Mouse (Mus musculus): ENCODE data around the gene Olfr827. TPM values are rescaled to one million over a fixed set of nuclear protein-coding genes. Genes with fewer than 3 reads are reported as not detected.

The Olfr827 gene
- polyA plus RNA-seq, 1 experiment from 2014 or later, result not detected

GRCm38 (mm10) chr10:130165196-130165595 is 49.0 kb downstream of the Olfr827 start:
- no peaks in the 10 kb centered on the region for H3K4me1 ChIP-seq
- H3K27me3 ChIP-seq (replicated peaks), result no peaks in the 10 kb centered on the region
- H3K9me3 ChIP-seq, result no peaks in the 10 kb centered on the region
- no peak overlapping the region for H3K9ac ChIP-seq
- H3K4me2 ChIP-seq, result no peak overlapping the region
- no peak overlapping the region for H3K27ac ChIP-seq (replicated peaks)
- ATAC-seq (ENCODE audit: extremely low read depth, insufficient number of reproducible peaks, low FRiP score, low TSS enrichment), result no peak
- no peaks in the 10 kb centered on the region for H3K36me3 ChIP-seq
- no peak overlapping the region for H3K4me3 ChIP-seq

Other genes with a start within 250 kb of the Olfr827 start
- gene Olfr819, start 247.1 kb downstream of the Olfr827 start, polyA plus RNA-seq (2015; fragmentation: Nextera tagmentation; extraction: Ambion mirVana), result not detected in 2 replicates
- not detected in 2 replicates for gene Olfr247, start 238.3 kb downstream of the Olfr827 start, polyA plus RNA-seq (2015; fragmentation: Nextera tagmentation; extraction: Ambion mirVana)
- not detected in 2 replicates for gene Gm10310, start 229.3 kb downstream of the Olfr827 start, polyA plus RNA-seq (2015; fragmentation: Nextera tagmentation; extraction: Ambion mirVana)
- gene Olfr820, start 201.8 kb downstream of the Olfr827 start, polyA plus RNA-seq (2015; fragmentation: Nextera tagmentation; extraction: Ambion mirVana), result not detected in 2 replicates
- gene Olfr821, start 184.1 kb downstream of the Olfr827 start, polyA plus RNA-seq (2015; fragmentation: Nextera tagmentation; extraction: Ambion mirVana), result not detected in 2 replicates
- not detected in 2 replicates for gene Olfr822, start 143.2 kb downstream of the Olfr827 start, polyA plus RNA-seq (2015; fragmentation: Nextera tagmentation; extraction: Ambion mirVana)
- gene Olfr823, start 99.0 kb downstream of the Olfr827 start, polyA plus RNA-seq (2015; fragmentation: Nextera tagmentation; extraction: Ambion mirVana), result not detected in 2 replicates
- gene Olfr824, start 84.4 kb downstream of the Olfr827 start, polyA plus RNA-seq (2015; fragmentation: Nextera tagmentation; extraction: Ambion mirVana), result not detected in 2 replicates
- gene Olfr825, start 47.6 kb downstream of the Olfr827 start, polyA plus RNA-seq (2015; fragmentation: Nextera tagmentation; extraction: Ambion mirVana), result not detected in 2 replicates
- not detected in 2 replicates for gene Olfr826, start 30.2 kb downstream of the Olfr827 start, polyA plus RNA-seq (2015; fragmentation: Nextera tagmentation; extraction: Ambion mirVana)
- not detected in 2 replicates for gene Neurod4, start 65.8 kb upstream of the Olfr827 start, polyA plus RNA-seq (2015; fragmentation: Nextera tagmentation; extraction: Ambion mirVana)
- gene Tespa1, start 108.5 kb upstream of the Olfr827 start, polyA plus RNA-seq (2015; fragmentation: Nextera tagmentation; extraction: Ambion mirVana), result 0.28 and 0.34 TPM in 2 replicates
- not detected in 2 replicates for gene Vmn2r84, start 179.9 kb upstream of the Olfr827 start, polyA plus RNA-seq (2015; fragmentation: Nextera tagmentation; extraction: Ambion mirVana)
- not detected in 2 replicates for gene Vmn2r85, start 215.3 kb upstream of the Olfr827 start, polyA plus RNA-seq (2015; fragmentation: Nextera tagmentation; extraction: Ambion mirVana)
- gene Vmn2r86, start 241.6 kb upstream of the Olfr827 start, polyA plus RNA-seq (2015; fragmentation: Nextera tagmentation; extraction: Ambion mirVana), result not detected in 2 replicates